Mouse (Mus musculus) E14TG2a.4 (cell line): ENCODE results near the gene D6Wsu163e.

Experiments used
- H3K27me3 ChIP-seq: 2 replicates; pipeline ENCODE4 v1.6.1; 2014; ENCODE audit warnings: low read length, control low read depth; ENCODE audit not compliant: insufficient read depth
- H3K36me3 ChIP-seq: 2 replicates; pipeline ENCODE4 v1.6.1; 2014; ENCODE audit warnings: low read length, control low read depth; ENCODE audit not compliant: insufficient read depth
- H3K4me1 ChIP-seq: replicated peaks from 2 replicates; pipeline ENCODE4 v1.6.1; 2014; ENCODE audit warnings: low read depth, low read length, control low read depth
- H3K4me3 ChIP-seq: replicated peaks from 2 replicates; pipeline ENCODE4 v1.5.1; 2014; ENCODE audit warnings: mild to moderate bottlenecking, low read length
- H3K9me3 ChIP-seq: 2 replicates; pipeline ENCODE4 v1.6.1; 2014; ENCODE audit warnings: low read length, control low read depth
- CTCF ChIP-seq: conservative IDR thresholded peaks from 2 replicates; pipeline ENCODE4 v1.5.1; 2014; ENCODE audit warnings: low read length
- NANOG ChIP-seq: IDR thresholded peaks from 2 replicates; pipeline ENCODE4 v1.6.1; 2014; ENCODE audit warnings: borderline replicate concordance, low read length, mixed read lengths
- POU5F1 ChIP-seq: IDR thresholded peaks from 2 replicates; pipeline ENCODE4 v1.6.1; 2014; ENCODE audit warnings: low read length, borderline replicate concordance

Gene D6Wsu163e

GRCm38 (mm10) chr6:126940451-126940850 lies 689 bp downstream of the D6Wsu163e start:
- H3K9me3 ChIP-seq, result no peaks in the 10 kb centered on the region
- H3K4me3 ChIP-seq, result peak overlapping the region; percentile 97
- no peaks in the 10 kb centered on the region for H3K27me3 ChIP-seq
- peaks cover 30% of the 10 kb centered on the region for H3K4me1 ChIP-seq
- H3K36me3 ChIP-seq, result peaks cover 34% of the 10 kb centered on the region
- no peak for TF ChIP-seq NANOG

GRCm38 (mm10) chr6:126948336-126948735 lies 8.6 kb downstream of the D6Wsu163e start:
- Histone ChIP-seq H3K36me3 (peaks cover 32% of the 10 kb centered on the region), H3K27me3 (no peaks in the 10 kb centered on the region), H3K4me3 (no peak overlapping the region), H3K4me1 (no peaks in the 10 kb centered on the region), H3K9me3 (no peaks in the 10 kb centered on the region)
- TF ChIP-seq CTCF (peak; percentile 74), NANOG (no peak)

- Histone ChIP-seq H3K9me3 (no peaks in the 10 kb centered on the region), H3K36me3 (peaks cover 37% of the 10 kb centered on the region), H3K27me3 (no peaks in the 10 kb centered on the region), H3K4me3 (no peak overlapping the region), H3K4me1 (no peaks in the 10 kb centered on the region)
- TF ChIP-seq POU5F1, result no peak
- TF ChIP-seq CTCF, result peak; percentile 62
- TF ChIP-seq NANOG, result no peak
These were observed 16.0 kb downstream of the D6Wsu163e start for GRCm38 (mm10) chr6:126955734-126956133.

GRCm38 (mm10) chr6:126961371-126962018 lies 21.7 kb downstream of the D6Wsu163e start:
- Histone ChIP-seq H3K9me3 (no peaks in the 10 kb centered on the region), H3K4me1 (no peaks in the 10 kb centered on the region), H3K36me3 (peaks cover 32% of the 10 kb centered on the region), H3K27me3 (no peaks in the 10 kb centered on the region), H3K4me3 (no peak overlapping the region)
- no peak for TF ChIP-seq CTCF
- no peak for TF ChIP-seq NANOG
- no peak for TF ChIP-seq POU5F1

- H3K4me3 ChIP-seq, result no peak overlapping the region
- no peak for TF ChIP-seq POU5F1
- TF ChIP-seq CTCF, result no peak
- TF ChIP-seq NANOG, result no peak
- peaks cover 25% of the 10 kb centered on the region for H3K36me3 ChIP-seq
- H3K4me1 ChIP-seq, result no peaks in the 10 kb centered on the region
- H3K9me3 ChIP-seq, result no peaks in the 10 kb centered on the region
- no peaks in the 10 kb centered on the region for H3K27me3 ChIP-seq
These were observed 22.9 kb downstream of the D6Wsu163e start for GRCm38 (mm10) chr6:126962709-126963108.

- TF ChIP-seq POU5F1 (no peak), NANOG (no peak), CTCF (no peak)
- H3K9me3 ChIP-seq, result no peaks in the 10 kb centered on the region
- H3K27me3 ChIP-seq, result no peaks in the 10 kb centered on the region
- peaks cover 29% of the 10 kb centered on the region for H3K36me3 ChIP-seq
- no peaks in the 10 kb centered on the region for H3K4me1 ChIP-seq
- H3K4me3 ChIP-seq, result no peak overlapping the region
These were observed 23.7 kb downstream of the D6Wsu163e start for GRCm38 (mm10) chr6:126963426-126963825.

GRCm38 (mm10) chr6:126966241-126967026 lies 26.7 kb downstream of the D6Wsu163e start:
- TF ChIP-seq NANOG (no peak), CTCF (no peak), POU5F1 (no peak)
- Histone ChIP-seq H3K9me3 (no peaks in the 10 kb centered on the region), H3K27me3 (no peaks in the 10 kb centered on the region)

GRCm38 (mm10) chr6:126981539-126982234 lies 41.9 kb downstream of the D6Wsu163e start:
- no peaks in the 10 kb centered on the region for H3K27me3 ChIP-seq
- peaks cover 6% of the 10 kb centered on the region; the same call in 1 of the 2 replicates for H3K36me3 ChIP-seq
- H3K9me3 ChIP-seq, result no peaks in the 10 kb centered on the region
- H3K4me3 ChIP-seq, result no peak overlapping the region
- TF ChIP-seq NANOG, result no peak
- TF ChIP-seq CTCF, result no peak
- no peak for TF ChIP-seq POU5F1
- H3K4me1 ChIP-seq, result no peaks in the 10 kb centered on the region

More at GRCm38 (mm10) chr6:126966241-126967026, 26.7 kb downstream of the D6Wsu163e start:
- no peak overlapping the region for H3K4me3 ChIP-seq
- H3K36me3 ChIP-seq, result peaks cover 32% of the 10 kb centered on the region
- H3K4me1 ChIP-seq, result no peaks in the 10 kb centered on the region
